Mouse (Mus musculus): ENCODE data around the gene Per3. TPM values are rescaled to one million over a fixed set of nuclear protein-coding genes. Genes with fewer than 3 reads are reported as not detected.
"Not testable (repeated sequence)": the region's sequence is repeated elsewhere in the genome, so short reads cannot be mapped to it uniquely, and the experiment has no call there.

Gene Per3
- polyA plus RNA-seq, 1 experiment from 2014 or later: 2.8 TPM

DNA sequence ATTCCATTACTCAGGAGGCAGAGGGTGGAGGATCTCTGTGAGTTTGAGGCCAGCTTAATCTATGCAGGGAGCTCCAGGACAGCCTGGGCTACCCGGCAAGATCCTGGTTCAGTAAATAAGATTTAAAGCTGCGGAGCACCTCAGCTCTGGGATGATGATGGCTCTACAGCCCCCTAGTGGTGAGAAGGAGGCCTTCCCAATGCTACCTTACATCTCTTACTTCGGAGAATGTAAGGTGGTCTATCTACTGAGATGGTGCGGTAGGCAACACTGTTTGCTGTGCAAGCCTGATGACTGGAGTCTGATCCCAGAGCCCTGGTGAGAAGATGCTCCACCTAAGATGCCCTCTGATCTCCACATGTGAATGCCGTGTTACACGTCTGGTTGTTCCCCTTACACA lies 17.5 kb downstream of the Per3 start:
- DNase-seq (ENCODE audit: low spot score): peak; percentile 54

DNA sequence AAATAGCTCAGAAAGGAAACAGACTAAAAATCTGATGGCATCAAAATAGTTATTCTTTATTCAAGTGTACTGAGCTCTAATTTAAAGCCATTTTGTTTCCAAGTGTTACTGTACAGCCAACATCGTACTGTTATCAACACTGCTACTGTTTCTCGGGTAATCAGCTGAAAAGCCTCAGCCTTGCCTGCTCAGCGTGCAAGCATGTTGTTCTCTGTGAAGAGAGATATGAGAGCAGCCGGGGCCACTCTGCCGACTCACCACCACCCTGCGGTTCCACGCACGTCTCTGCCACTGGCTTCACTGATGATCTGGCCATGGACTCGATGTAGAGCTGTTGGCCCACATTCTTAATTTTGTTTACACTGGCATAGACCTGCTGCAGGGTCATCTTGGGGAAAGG lies 20.3 kb downstream of the Per3 start:
- no peak for DNase-seq (ENCODE audit: low spot score)

DNA sequence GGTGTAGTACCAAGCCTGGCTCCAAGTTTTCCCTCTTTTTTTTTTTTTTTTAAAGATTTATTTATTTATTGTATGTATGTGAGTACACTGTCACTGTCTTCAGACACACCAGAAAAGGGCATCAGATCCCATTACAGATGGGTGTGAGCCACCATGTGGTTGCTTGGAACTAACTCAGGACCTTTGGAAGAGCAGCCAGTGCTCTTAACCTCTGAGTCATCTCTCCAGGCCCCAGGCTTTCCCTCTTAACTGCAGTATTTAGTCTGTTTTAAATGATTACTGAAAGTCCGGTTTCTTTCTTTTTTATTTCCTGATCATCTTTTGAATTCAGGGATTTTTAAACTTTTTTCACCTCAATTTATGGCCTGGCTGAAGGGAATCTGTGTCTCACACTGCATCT lies 27.1 kb downstream of the Per3 start:
- not testable (repeated sequence) for DNase-seq (ENCODE audit: low spot score)

DNA sequence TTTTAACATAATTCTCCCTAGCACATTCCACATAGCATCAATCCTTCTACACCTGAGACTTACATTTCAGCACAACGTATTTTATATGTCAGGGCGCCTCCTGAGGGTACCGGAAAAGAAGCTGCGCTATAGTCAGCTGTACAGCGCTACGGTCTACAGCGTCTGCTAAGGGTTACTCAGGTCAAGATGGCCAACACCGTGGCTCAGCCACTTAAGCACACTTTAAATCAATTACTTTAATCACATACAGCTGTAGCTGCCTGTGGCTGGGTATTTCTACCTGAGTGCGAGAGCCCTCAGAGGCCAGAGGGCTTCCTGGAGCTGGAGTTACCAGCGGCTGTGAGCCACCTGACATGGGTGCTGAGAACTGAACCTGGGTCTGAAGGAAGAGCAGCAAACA lies 28.5 kb downstream of the Per3 start:
- DNase-seq (ENCODE audit: low spot score): no peak

DNA sequence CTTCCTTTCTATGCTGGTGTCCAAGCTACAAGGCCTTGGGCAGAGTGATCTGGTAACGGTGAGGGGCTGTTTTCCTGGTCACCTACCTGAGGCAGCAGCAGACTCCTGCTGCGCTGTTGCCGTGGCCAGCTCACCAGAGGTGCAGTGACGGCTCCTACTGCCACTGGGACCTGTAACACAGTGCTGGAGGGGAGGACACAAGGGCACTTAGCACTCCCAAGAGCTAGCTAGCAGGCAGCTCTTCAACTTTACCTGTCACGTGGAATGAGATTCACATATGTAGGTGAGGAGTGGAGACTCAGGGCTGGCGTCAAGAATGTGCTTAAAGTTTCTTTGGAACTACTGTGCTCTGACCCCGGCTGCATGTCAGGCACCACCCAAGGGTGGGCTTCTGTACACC lies 34.1 kb downstream of the Per3 start:
- no peak for DNase-seq (ENCODE audit: low spot score)

DNA sequence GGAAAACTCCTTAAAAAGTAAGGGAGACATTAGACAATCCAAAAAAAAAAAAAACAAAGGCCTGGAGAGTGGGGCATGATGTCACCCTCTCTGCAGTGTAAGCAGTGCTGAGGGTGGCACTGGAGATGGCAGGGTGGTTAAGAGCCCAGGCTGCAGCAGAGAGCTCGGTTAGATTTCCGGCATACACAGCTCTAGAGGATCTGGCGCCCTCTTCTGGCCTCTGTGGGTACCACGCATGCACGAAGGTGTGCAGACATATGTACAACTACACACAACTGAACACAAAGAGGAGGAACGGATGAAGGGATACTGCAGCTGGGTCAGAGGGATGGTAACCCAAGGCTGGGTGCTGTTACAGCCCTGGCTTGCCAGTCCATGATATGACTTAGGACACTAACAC lies 37.5 kb downstream of the Per3 start:
- DNase-seq (ENCODE audit: low spot score): peak; percentile 76

DNA sequence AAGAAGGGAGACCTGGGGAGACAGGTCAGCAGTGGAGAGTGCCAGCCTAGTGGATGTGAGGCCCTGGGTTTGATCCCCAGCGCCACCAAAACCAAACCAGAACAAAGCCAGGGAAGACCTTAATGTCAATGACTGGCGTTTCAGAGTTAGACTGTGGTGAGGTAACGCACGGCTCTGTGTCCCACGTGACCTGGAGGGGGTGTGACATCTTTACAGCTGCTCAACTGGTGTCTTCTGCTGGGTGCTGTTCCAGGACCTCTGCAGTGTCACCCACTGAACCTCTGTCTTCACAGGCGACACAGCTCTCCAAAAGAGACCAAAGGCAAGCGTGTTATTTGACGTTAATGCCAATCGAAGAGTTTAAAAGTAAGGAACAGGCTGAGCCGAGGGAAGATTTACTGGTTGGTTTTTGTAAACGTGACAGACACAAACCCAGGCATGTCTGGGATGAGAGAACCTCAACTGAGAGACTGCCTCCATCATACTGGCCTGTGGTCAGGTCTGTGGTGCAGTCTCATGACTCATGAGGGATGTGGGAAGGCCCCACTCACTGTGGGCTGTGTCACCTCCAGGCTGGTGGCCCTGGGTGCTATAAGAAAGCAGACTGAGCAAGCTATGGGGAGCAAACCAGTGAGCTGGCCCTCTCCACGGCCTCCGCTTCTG lies 38.7 kb downstream of the Per3 start:
- peak; percentile 47 for DNase-seq (ENCODE audit: low spot score)

DNA sequence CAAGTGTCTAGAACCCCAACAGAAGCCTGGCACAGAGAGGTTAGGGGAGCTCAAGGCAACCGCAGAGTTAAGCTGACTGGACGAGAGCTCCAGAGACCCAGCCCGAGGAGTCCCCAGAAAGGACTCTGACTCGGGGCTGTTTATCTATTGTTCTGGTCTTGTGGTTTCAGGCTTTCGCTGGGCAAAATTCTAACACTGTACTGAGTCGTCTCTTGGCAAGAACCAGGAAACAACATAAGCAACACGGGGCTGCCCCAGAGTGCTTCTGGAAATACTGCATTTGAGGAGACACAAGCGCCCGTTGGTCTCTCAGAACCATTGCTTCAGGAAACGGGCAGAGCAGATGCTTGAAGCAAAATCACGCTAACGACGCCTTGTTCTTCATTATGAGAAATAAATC lies 43.1 kb downstream of the Per3 start:
- no peak for DNase-seq (ENCODE audit: low spot score)

DNA sequence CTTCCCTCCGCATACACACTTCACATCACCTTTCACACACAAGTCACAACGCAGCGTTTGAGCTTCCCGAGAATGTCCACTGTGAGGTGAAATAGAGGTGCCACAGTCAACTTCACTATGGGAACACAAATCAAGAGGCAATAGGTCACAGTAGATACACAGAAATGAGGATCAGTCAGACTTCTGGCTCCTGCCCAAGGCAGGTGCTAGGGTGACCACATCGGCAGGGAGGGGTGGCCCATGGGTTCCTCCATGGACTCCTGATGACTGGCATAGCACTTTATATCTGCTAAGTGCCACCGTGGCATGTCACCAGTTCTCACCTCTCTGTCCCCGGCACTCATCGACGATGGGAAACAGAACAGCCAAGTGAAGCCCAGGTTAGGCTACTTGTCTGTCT lies 45.8 kb downstream of the Per3 start:
- DNase-seq (ENCODE audit: low spot score): no peak

DNA sequence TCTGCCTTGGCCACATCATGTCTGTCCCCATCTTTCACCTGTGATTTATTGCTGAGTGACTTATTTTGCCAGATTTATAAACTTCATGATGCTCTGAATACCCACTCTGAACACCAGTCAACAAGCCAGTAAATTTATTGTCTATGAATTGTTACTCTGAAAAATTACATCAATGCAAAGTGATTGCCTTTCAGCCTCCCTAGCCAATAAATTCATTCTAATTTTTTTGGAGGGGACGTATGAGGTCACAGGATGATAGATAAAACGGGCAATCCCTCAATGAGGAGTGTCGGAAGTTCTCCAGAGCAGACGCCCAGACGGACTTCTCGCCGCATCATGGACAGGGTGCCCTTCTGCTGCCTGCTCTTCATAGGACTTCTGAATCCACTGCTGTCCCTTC lies 47.7 kb downstream of the Per3 start, which contains the start of gene Uts2:
Gene Uts2 (plus strand): TSS at position 301 of the 400 bp plus-strand sequence.
- no peak for DNase-seq (ENCODE audit: low spot score)

DNA sequence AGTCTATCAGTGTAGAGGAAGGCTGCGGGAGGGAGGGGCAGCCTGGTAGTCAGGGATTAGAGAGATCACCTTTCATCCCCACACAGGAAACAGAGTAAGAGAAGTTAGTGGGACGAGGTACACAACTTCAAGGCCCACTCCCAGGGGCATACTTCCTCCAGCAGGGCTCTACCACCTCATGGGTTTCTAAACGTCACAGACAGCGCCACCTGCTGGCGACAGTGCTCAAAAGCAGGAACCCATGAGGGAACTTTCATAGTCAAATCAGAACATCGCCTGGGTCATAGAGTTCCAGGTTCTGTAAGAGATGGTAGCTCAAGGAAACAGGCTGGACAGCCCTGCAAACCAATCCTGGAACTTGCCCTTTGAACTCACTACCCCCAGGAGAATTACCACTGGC lies 54.3 kb downstream of the Per3 start:
- peak; percentile 35 for DNase-seq (ENCODE audit: low spot score)

DNA sequence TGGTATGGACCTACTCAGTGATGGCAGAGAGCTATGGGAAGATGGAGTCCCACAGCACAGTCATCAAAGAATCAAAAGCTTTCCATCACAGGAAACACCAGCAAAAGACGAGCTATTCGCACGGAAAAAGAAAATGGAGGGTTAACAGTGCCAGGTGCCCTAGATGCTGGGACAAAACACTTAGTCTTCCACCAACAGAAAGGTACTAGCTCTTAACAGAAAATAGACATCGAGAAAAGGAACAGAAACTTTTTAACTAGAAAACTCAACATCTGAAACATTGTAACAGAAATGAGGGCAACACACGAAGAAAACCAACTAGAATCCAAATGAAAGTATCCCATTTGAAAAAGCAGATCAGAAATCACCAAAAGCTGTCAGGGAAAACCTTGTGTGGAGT lies 64.3 kb downstream of the Per3 start:
- no peak for DNase-seq (ENCODE audit: low spot score)

DNA sequence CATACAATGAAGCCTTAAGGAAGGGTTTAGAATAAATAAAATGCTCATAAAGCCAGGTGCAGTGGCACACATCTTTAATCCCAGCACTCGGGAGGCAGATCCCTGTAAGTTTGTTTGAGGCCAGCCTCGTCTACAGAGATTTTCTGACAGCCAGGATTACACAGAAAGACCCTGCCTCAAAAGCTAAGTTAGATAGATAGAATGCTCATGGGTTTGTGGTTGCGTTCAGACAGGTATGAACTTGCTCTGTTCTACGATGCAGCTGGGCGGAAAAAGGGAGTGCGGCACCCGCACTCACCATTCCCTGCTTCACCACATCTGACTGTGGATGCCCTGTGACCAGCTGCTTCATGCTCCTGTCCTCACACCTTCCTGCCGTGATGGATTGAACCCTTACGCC lies 65.0 kb downstream of the Per3 start:
- no peak for DNase-seq (ENCODE audit: low spot score)

DNA sequence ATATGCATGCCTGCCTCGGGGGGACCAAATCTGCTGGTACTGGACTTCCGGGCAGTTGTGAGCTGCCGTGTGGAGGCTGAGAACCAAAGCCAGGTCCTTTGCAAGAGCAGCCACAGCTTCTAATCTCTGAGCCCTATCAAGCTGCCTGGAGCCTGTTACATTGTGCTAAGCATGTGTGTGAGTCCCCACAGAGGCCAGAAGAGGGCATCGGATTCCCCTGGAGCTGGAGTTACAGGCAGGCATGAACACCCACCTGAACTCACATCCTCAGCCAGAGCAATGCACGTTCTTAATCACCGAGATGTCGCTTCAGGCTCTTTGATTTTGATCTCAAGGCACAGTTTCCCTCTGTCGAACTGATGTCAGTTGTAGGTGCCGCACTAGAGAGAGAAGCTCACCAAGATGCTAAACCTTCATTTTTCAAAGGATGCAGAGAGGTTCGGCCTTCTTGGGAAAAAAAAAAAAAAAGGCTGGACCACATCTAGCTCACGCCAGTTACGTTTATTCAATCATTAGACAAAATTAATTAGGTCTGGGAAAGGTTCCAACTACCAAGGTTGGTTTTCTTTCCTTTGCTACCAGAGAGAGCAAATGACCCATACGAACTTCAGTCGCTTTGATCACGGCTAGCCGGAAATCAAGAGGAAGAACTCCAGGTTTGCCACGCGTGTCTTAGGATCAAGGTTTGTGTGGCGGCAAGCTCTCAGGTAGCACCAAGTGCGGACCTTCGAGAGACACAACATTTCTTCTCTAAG lies 66.1 kb downstream of the Per3 start:
- DNase-seq (ENCODE audit: low spot score): no peak

DNA sequence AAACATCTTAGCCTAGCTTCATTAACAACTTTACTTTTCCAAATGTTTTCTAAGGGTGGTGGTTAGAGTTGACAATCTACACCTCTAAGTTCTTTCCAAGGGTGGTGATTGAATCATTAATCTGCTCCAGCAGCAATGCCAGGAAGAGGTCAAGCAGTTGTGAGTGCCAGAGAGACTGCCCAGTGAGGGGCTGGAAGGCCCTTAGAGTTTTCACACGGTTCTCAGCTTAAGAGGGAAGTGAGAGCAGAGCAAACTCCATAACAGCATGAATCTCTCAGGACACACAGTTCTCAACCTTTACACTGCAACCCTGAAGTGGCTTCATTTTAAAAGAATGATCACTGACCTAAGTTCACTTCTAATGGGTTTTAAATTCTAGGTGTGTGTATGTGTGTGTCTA lies 69.3 kb downstream of the Per3 start:
- DNase-seq (ENCODE audit: low spot score): no peak

DNA sequence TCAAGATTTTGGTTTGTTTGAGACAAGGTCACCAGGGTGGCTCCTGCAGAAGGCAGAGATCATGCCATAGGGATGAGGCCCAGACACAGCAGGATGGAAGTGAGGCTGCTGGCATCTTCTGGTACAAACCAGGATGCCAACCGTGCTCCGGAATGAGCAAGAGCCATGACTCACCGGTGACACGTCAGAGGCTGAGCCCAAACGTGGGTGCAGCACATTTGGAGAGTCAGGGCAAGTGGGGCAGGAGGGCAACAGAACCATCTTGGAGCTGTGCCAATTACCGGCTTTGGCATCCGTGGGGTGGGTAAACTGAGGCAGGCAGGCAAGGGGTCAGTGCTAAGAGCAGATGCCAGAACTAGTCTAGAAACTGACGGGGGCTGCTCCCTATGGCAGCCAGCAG lies 71.2 kb downstream of the Per3 start:
- DNase-seq (ENCODE audit: low spot score): no peak

DNA sequence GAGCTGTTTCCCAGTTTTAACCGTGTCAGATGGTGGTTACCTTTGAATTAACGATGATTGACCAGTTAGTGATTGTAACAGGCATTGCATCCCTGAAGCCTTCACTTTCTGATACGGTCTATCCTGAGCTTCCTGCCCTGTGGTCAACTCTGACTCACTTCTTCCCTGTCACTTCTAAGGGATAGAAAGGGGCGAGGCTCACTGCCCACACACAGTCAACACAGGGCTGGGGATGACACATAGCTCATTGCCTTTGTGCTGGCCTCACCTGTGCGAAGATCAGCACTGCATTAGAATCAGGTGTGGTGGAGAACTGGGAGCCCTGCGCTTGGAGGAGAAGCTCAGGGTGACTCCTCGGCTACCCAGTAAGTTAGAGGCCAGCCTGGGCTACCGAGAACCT lies 75.5 kb downstream of the Per3 start:
- DNase-seq (ENCODE audit: low spot score): no peak

DNA sequence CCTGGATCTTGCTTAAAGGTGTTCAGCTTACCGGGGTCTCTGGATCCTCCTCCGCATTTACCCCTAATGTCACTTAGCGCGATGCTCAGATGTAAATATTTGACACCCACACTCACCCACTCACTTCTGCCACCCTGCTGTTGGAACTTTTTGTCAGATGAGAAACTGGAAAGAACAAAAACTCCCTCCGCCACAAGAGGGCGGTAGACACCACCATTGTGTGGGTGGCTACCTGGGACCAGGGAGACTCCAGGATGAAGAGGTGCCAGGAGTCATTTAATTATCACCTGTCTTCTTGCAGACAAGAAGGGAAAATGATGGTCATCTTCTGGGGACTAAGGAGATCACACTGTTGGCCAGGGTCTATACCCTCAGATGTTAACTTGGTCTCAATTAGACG lies 77.9 kb downstream of the Per3 start:
- peak; percentile 68 for DNase-seq (ENCODE audit: low spot score)

DNA sequence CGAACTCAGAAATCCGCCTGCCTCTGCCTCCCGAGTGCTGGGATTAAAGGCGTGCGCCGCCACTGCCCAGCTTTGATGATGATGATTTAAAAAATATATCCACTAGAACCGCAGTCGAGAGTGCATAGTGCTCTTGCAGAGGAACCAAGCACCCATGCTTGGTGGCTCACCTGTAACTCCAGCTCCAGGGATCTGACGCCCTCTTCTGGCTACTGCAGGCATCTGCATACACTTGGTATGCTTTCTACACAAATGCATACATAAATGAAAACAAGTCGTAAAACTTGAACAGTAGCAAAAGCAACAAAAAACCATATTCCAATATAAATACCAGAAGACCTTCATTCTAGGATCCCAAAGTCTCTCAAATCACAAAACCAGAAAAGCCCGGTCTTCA lies 78.9 kb downstream of the Per3 start:
- DNase-seq (ENCODE audit: low spot score): peak; percentile 17

DNA sequence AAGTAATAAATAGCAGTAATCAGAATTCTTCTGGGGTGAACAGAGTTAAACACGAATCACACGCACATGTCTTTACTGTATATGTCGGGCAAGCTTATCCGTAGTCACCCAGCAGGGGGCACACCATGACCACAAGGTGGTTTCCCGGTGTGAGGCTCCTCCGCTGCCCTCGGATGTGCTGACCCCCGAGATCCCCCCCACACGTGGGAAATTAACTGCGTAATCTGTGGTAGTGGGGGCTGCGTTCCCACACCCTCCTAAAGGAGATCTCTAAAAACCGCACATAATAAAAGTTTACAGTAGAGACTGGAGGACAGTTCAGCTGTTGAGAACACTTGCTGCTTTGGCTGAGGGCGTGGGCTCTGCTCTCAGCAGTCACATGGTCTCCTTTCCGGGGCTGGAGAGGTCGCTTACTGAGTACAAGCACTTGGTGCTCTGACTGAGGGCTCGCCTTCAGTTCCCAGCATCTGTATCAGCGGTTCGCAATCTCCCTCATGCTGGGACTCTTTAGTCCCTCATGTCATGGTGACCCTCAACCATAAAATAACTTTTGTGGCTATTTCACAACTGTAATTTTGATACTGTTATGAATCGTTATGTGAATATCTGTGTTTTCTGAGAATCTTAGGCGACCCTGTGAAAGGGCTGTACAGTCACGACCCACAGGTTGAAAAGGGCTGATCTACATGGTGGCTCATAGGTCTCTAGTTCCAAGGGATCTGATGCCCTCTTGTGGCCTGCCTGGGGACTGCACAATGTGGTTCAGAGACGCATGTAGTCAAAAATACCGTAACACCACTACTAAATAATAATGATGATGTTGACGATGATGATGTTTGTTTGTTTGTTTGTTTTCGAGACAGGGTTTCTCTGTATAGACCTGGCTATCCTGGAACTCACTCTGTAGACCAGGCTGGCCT lies 79.6 kb downstream of the Per3 start:
- DNase-seq (ENCODE audit: low spot score): peak; percentile 89

DNA sequence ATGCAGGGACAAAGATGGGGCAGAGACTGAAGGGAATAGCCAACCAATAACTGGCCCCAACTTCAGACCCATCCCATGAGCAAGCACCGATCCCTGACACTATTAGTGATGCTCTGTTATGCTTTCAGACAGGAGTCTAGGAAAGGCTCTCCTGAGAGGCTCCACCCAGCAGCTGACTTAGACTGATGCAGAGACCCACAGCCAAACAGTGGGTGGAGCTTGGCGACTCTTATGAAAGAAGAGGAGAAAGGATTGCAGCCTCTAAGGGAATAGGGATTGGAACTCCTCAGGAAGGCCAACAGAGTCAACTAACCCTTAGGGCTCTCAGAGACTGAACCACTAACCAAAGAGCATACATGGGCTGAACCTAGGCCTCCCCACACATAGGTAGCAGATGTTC lies 80.8 kb downstream of the Per3 start:
- DNase-seq (ENCODE audit: low spot score): no peak

DNA sequence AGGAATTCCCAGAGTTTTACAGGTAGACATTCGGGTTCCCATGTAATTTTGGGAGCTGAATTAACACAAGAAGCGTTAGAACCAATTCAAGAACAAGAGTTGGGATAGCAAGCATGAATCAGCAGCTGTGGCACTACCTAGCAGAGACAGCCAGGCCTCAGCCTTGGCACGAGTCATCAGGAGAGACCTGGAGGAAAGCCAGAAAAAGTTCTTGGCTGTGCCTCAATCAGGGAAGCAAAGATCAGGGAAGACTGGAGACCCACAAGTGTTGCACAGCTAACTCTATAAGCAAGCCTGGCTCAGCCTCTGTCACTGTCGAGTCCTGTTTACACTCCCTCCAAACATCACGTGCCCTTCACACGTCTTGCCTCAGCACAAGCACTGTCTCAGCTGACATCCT lies 82.2 kb downstream of the Per3 start:
- no peak for DNase-seq (ENCODE audit: low spot score)
